Mouse (Mus musculus): ENCODE data around the gene Erbb3.

Gene Erbb3

DNA sequence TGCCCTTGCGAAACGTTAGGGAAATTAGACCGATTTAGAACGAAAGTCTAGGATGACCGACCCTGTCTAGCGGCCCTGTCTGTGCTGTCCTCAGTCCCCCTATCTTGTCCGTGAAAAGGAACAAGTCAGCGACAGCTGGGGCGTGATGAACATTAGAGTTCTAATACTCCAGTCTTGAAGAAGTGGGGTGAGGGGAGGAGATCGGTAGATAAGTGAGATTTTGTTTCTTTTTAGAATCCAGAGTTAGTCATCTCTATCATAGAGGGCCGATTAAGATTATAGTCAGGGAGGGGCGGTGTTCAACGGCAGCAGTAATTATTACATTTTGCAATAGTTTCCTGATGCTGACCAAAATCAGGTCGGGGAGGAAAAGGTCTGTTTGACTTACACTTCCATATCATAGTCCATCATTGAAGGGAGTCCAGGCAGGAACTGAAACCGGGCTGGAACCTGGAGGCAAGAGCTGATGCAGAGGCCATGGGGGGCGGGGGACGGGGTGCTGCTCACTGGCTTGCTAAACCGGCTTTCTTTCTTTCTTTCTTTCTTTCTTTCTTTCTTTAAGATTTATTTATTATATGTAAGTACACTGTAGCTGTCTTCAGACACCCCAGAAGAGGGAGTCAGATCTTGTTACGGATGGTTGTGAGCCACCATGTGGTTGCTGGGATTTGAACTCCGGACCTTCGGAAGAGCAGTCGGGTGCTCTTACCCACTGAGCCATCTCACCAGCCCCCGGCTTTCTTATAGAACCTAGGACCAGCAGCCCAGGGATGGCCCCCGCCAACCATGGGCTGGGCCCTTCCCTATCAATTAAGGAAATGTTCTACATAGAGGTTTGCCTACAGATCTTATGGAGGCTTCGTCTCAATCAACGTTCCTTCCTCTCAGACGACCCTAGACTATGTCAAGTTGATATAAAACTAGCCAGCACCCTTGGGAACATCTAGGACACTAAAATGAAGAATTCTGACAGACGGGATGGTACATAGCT is 62.8 kb downstream of the Erbb3 start:
- no peak for DNase-seq (ENCODE audit: extremely low read depth, low read depth, low spot score)

DNA sequence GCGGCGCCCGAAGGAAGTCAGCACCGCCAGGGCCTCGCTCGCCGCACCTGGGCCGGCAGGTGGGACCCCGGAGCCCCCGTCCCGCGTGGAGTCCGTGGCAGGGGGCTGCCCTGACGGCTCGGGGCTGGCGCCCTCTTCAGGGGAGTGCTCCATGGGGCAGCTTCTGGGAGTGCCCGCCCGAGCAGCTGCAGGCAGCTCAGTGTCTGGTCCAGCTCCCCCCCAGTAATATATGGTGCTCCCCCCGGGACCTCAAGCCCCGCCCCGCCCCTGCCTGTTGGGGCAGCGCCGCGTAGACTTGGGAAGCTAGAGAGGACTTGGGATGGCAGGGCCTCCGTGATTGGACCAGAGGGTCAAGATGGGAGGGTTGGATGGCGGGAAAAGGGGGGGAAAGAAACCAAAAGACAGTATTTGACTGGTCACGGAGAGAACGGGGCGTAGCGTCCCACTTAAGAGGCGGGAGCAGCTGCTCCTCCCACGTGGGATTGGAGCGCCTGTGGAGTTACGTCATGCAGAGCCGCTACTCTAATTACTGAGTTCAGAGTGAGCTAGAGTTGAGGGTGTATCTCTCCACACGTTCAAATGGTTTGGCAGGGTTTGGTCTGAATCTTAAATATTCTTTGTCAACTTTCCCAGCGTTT is 63.7 kb downstream of the Erbb3 start, which contains the start of gene Esyt1:
Gene Esyt1, minus strand, starts transcription at position 201 of the 638 bp plus-strand sequence.
- peak; percentile 94 for DNase-seq (ENCODE audit: extremely low read depth, low read depth, low spot score)

DNA sequence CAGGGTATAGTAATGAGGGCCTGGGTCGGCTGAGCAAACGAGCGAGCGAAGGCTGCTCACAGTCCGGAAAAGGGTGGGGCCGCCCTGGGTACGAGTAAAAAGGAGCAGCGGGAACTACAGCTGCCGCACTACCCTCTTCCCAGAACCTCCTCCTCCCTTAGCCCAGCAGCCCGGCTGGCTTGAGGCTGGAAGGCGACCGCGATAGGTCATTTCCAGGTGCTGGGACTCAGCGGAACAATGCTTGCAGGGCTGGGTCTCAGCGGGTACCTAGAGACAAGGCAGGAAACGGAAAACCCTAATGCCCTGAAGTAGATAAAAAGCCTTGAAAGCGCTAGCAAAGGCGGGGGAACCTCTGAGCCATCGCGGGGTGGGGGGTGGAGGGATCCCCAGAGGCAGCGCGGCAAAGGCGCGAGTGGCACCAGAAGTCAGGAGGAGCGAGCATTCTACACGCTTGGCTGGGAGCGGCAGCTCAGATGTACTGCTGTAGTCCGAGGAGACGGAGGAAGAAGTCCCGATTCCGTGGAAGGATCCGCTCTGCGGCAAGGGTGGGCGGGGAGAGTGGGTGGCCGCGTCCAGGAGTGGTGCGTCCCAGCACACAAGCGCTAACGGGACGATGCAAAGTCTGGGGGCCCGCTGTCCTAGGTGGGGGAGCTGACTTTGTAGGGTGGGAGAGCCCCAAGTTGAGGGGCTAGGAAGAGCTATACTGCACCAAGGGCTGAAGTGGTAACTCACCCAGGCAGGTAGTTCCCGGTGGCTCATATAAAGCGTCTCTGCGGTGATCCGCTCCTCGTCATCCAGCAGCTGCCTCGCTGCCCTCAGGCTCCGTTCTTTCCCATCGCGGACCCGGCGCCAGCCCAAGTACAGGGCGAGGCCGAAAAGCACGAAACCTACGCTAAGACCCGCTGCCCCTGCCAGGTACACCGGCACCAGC is 64.5 kb downstream of the Erbb3 start:
- DNase-seq (ENCODE audit: extremely low read depth, low read depth, low spot score), result no peak

- no peak for DNase-seq (ENCODE audit: extremely low read depth, low read depth, low spot score)
Observed at GRCm38 (mm10) chr10:128524111-128524731, 65.2 kb downstream of the Erbb3 start.

- DNase-seq (ENCODE audit: extremely low read depth, low read depth, low spot score), result no peak
Observed at GRCm38 (mm10) chr10:128522351-128522750, 67.1 kb downstream of the Erbb3 start.

DNA sequence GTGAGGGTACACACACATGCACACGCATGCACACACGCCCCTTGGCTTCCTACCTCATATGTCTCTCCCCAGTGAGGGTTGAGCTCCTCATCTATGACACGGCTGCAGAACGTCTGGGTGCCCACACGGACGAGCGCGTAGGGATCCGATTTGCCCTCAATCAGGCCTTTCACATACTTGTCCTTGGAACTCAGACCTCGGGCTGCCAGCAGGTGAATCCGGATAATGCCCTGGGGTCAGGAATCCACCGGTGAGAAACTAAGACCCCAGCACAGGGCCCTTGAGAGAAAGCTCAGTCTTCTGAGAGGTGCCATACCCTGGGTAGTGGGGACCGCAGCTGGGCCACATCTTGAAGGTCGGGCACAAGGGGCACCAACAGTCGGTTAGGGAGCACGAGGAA is 68.9 kb downstream of the Erbb3 start:
- no peak for DNase-seq (ENCODE audit: extremely low read depth, low read depth, low spot score)

GRCm38 (mm10) chr10:128518833-128519232 is 70.6 kb downstream of the Erbb3 start:
- DNase-seq (ENCODE audit: extremely low read depth, low read depth, low spot score), result no peak

Data from fat pad, adult 2 months (tissue).